Mouse (Mus musculus): ENCODE measurements at regions not wholly inside any gene's neighbourhood (a gene's known extent, or its start where the extent isn't known, plus 50 kb on each side); places are given as distances from the start of the nearest gene placed in this dataset.

DNA sequence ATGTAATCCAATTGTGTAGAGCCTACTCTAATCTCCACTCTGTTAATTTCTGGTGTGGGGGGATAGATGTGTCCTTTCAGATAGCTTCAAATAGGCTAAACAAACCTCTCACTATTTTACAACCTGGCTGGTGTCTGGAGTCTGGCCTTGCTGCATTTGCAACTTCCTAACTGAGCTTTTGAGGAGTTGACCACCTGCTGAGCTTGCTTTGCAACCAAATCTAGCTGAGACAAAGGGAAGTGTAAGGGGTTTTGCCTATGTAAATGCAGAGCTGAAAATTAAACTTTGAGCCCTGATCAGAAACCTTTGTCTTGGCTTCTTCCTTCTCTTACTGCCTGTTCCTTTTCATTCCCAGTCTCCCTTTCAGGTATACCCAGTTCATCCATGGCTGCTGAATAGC, 404.3 kb downstream of the Cetn3 start:
- DNase-seq (ENCODE audit: low read depth, low spot score), result peak; percentile 88

DNA sequence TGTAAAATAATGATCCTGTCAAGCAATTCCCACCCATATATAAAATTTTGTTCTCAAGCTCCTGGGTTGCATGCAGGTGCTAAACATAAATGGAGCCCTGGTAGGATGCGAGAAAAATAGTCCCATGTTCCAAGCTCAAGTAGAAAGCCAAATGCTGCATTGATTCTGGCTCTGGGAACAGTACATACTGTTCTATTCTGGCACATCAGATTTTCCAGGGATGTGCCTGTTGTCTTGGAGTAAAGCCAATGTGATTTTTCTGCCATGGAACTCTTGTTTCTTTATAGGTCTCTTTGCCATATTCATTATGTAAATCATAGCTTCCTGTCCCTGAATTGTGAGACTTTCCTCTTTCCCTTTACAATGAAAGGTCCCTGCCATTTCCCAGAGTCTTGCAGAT, 417.9 kb downstream of the Cetn3 start:
- DNase-seq (ENCODE audit: low read depth, low spot score), result no peak

DNA sequence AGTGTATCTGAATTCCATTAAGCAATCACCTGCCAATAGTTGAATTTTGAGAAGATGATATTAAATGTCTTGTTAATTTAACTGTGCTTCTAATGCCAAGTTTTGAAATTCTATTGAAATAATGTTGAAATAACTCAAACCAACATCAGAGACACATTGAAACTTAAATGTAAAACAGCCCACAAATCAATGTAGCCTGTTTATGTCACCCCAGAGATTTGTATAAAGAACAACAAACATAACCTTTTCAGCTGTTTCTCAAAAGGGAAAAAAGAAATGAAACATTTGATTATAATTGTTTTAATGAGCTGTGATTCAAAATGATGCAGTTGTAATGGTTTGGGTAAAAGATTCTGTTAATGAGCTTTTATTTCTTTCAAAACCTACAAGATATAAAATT, 442.6 kb downstream of the Cetn3 start:
- no peak for DNase-seq (ENCODE audit: low read depth, low spot score)

GRCm38 (mm10) chr13:82233901-82234300, 451.0 kb downstream of the Cetn3 start:
- DNase-seq (ENCODE audit: low read depth, low spot score), result no peak

- no peak for DNase-seq (ENCODE audit: low read depth, low spot score)
These were observed 463.4 kb downstream of the Cetn3 start for GRCm38 (mm10) chr13:82246231-82246630.

DNA sequence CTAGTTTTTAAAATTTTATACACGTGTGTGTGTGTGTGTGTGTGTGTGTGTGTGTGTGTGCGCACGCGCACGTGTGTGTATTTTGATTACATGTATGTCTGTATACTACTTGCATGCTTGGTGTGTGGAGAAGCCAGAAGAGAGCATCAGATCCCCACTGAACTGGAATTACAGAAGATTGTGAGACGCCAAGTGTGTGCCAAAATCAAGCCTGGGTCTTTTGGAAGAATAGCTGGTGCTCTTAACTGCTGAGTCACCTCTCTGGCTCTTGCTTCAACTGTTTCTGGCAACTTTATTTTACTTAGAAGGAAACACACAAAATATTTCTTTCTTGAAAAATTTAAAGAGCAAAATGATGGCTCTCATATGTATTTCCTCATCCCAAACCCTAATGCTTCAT, 467.5 kb downstream of the Cetn3 start:
- DNase-seq (ENCODE audit: low read depth, low spot score), result no peak

DNA sequence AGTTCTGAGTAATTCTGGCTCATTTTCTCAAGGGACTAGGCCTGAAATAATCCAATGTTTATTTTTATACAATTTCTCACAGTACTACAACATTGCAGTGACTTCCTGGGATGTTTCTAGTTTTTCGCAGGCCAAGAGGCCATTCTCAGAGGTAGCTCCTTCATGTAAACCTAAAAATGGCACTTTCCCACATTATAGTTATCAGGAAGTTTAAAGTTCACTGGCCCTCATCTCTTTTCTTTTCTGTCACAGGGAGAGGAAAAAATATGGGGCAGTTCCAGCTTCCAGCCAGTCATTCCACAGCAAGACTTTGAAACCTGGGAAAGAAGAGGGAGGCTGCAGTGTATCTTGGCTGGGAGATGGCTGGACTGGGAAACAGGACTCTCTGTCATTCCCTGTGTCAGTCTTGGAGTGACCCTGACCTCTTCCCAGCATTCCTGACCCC, 475.6 kb downstream of the Cetn3 start:
- DNase-seq (ENCODE audit: low read depth, low spot score), result no peak

GRCm38 (mm10) chr13:82264236-82264635, 481.4 kb downstream of the Cetn3 start:
- no peak for DNase-seq (ENCODE audit: low read depth, low spot score)

DNA sequence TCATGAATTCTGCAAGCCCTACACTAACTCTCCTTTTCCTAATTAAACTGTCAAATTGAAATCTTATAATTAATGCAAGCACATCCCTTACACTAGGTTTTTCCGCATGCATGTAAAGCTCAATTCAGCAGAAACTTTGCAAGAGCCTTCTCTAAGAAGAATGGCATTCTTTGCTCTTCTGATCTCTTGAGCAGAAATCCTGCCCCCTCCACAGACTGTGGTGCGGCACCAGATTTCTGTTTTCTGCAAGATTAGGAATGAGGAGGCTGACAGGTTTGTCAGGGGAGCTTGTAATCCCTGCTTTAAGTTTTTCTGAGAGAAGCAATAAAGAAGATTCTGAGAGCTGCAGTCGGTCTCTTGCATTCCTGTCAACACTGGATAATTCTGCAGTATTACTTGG, 482.3 kb downstream of the Cetn3 start:
- DNase-seq (ENCODE audit: low read depth, low spot score), result no peak

DNA sequence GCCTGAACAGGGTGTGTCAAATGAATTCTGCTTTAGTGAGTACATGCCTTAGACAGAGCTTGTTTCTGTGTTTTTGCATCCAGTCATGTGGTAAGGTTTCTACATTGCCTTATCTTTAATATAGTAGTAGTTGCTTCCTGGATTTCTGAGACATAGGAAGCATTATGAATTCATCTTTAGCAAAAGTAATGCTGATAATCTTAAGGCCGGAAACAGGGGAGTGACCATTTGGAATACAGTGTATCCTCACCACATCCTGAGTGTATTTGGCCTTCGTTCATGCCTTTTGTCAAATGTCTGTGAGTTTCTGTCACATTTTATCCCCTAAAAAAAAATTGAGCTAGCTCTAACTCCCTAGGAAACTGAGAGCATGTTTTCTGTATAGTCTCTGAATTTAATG, 482.9 kb downstream of the Cetn3 start:
- no peak for DNase-seq (ENCODE audit: low read depth, low spot score)

DNA sequence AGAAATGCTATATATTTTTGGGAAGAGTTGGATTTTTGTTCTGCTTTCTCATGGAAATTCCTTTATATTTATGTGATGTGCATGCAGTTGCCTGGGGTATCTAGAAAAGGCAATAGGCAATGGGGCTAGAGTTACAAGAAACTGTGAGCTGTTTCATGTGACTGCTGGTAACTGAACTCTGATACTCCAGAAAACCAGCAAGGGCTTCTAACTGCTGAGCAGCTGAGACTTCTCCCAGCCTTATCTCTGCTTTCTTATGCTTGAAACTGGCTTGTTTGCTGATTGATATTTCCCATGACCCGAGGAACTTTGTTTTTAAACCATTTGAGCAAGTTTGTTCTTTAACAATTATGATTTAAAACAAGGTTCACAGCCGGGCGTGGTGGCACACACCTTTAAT, 491.9 kb downstream of the Cetn3 start:
- DNase-seq (ENCODE audit: low read depth, low spot score), result no peak

- DNase-seq (ENCODE audit: low read depth, low spot score), result no peak
These were observed 493.1 kb downstream of the Cetn3 start for GRCm38 (mm10) chr13:82276001-82276400.

DNA sequence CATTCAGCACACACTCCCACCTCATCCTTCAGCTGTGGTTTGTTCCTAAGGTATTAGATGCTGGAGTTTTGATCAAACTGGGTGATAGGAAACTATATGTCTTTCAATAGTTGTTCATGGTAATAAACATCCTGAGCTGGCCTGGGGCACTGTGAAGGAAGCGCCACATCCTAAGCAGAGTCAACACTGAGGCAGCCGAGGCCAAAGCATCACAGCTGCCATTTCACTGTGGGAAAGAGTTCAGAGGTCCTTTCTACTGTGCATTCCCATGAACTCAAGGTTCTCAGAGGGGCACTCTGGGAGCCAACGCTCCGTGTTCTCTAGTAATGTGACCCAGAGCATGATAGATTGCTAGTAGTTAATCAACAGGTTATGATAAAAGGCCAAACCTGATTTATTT, 497.9 kb downstream of the Cetn3 start:
- DNase-seq (ENCODE audit: low read depth, low spot score), result no peak

DNA sequence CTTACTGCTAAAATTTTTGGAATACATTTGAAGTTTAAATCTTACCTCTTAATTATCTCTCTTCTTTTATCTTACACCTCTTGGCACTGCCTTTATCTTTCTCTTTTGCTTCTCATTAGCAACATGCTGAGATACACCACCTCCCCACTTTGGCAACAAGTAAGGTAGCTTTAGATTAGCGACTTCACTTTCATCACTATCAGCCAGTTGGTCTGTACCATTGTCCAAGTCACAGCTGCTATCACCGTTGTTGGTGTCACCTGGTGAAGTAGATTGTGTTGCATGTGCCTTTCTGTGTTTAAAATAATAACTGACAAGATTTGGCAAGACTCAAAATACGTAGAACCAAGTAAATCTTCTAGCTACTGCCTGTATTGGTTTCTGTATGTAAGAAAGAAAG, 513.0 kb downstream of the Cetn3 start:
- DNase-seq (ENCODE audit: low read depth, low spot score), result no peak

GRCm38 (mm10) chr13:82304227-82304626, 521.4 kb downstream of the Cetn3 start:
- DNase-seq (ENCODE audit: low read depth, low spot score), result no peak

DNA sequence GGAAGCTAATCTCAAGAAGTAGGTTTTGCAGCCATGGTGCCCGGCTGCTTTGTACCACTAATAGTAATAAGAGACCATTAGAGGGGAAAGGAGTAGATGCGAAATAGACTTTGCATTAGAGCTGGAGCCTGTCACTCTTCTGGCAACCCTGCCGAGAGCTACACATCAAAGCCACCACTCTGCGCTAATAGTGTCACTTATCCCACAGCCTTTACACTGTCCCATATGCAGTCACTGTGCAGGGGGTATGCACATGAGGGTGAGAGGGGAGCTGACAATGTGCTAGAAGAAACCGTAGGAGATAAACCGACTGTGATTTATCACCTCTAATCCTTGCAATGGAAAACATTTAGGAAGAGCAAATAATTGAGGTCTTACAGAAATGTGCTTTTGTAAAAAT, 522.2 kb downstream of the Cetn3 start:
- DNase-seq (ENCODE audit: low read depth, low spot score), result no peak

GRCm38 (mm10) chr13:82308336-82308735, 525.5 kb downstream of the Cetn3 start:
- DNase-seq (ENCODE audit: low read depth, low spot score), result no peak

GRCm38 (mm10) chr13:82316573-82317202, 533.8 kb downstream of the Cetn3 start:
- DNase-seq (ENCODE audit: low read depth, low spot score), result no peak

DNA sequence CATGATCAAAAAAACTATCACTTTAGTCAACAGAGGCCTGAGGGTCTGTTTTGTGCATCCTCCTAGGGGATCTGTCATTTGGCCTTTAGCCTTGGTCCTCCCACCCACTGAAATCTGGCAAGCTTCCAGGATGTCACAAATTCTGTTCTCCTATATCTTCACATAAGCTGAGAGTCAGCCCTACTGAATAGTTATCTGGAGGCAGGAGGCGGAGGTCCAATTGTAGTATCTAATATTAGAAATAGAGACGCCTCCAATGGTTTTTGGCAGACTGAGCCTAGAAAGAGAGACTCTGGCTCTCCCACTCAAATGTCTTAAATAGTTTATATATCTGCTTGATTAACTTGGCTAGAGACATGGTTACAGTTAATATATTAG, 534.3 kb downstream of the Cetn3 start:
- no peak for DNase-seq (ENCODE audit: low read depth, low spot score)

GRCm38 (mm10) chr13:82318395-82318794, 535.5 kb downstream of the Cetn3 start:
- no peak for DNase-seq (ENCODE audit: low read depth, low spot score)

DNA sequence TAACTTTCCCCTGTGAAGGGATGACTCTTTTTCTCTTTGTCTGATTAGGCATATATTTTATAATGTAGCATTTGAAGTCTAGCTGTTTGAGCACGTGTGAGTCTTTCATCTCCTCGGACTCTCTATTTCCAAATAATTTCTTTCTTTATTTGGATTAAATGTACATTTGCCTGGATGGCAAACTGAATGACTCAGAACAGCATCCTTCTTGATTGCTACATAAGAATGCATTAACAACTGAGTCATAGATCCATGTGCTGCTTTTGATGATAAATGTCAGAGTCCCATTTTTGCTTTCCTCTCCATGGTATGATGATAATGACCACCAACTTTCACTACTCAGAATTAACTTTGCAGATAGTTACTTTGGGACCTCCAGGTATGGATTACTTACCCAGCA, 571.5 kb downstream of the Cetn3 start:
- no peak for DNase-seq (ENCODE audit: low read depth, low spot score)

- no peak for DNase-seq (ENCODE audit: low read depth, low spot score)
These were observed 572.4 kb downstream of the Cetn3 start for GRCm38 (mm10) chr13:82355296-82355695.

DNA sequence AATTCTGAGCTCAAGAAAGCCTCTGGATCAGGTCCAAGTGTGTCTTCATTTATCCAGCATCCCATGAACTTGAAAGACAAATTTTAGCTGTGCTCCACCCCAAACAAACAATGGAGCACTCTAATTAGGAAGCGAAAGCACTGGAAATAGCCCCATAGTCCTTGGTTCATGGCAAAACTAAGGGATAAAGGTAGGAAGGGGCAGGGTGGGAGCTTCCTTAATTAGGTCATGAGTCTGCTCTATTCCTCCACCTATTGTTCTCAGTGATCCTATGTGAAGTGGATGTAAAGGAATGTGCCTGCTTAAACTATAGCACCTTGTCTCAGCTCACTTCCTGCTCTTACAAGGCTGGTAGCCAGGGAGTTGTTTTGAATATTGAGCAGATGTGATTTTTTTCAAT, 576.6 kb downstream of the Cetn3 start:
- no peak for DNase-seq (ENCODE audit: low read depth, low spot score)

GRCm38 (mm10) chr13:82360711-82361110, 577.8 kb downstream of the Cetn3 start:
- DNase-seq (ENCODE audit: low read depth, low spot score), result no peak

All from ES-CJ7 (cell line).